Mouse (Mus musculus): ENCODE data around the gene Cadm2.

DNA sequence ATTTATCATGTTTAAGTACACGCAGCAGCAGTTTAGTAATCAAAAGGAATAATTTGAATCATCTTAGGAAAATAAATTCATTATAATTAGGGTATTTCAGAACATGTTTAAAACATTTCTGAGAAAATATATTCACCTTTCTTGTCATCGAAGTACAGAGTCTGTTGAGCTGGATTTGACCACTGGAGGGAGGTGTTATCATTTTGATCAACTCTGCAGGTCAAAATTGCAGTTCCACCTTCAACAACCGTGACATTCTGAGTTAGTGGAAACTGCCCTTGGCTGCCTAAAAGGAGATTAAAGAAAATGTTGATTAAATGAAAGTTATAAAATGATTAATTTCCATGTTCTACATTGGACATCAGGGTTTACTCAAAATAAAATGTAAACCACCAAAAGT is 738.1 kb downstream of the Cadm2 start:
- no peak for TF ChIP-seq GATA1 (IDR thresholded peaks at IDR 0.05; ENCODE audit: borderline replicate concordance, low read length)
- no peak for TF ChIP-seq FLI1 (IDR thresholded peaks at IDR 0.05; ENCODE audit: low read length)
